Mouse (Mus musculus) embryonic facial prominence, embryonic 13.5 days (tissue): ENCODE measurements around the gene Bicc1. TPM values are rescaled to one million over a fixed set of nuclear protein-coding genes. Genes with fewer than 3 reads are reported as not detected.

Experiments used
- ATAC-seq: fragments of 200-750 bp; cut with Nextera tagmentation; 2 replicates; pipeline ENCODE4 v1.8.0; 2017; ENCODE audit warnings: low read depth; ENCODE audit not compliant: insufficient number of reproducible peaks, insufficient read depth, low FRiP score, low TSS enrichment
- H3K27ac ChIP-seq: fragments of 300-500 bp; sonication (generic); 2 replicates; pipeline ENCODE4 v1.5.1; 2015; ENCODE audit warnings: moderate library complexity, mild to moderate bottlenecking, inconsistent platforms
- H3K27me3 ChIP-seq: fragments of 300-500 bp; sonication (generic); 2 replicates; pipeline ENCODE4 v1.6.1; 2015; ENCODE audit warnings: mild to moderate bottlenecking, inconsistent platforms
- H3K36me3 ChIP-seq: fragments of 300-500 bp; sonication (generic); 2 replicates; pipeline ENCODE4 v1.6.1; 2015; ENCODE audit warnings: mild to moderate bottlenecking, inconsistent platforms
- H3K4me1 ChIP-seq: fragments of 300-500 bp; sonication (generic); 2 replicates; pipeline ENCODE4 v1.6.1; 2015; ENCODE audit warnings: inconsistent platforms
- H3K4me2 ChIP-seq: fragments of 300-500 bp; sonication (generic); 2 replicates; pipeline ENCODE4 v1.6.1; 2015; ENCODE audit warnings: moderate library complexity, mild to moderate bottlenecking, inconsistent platforms
- H3K4me3 ChIP-seq: fragments of 300-500 bp; sonication (generic); 2 replicates; pipeline ENCODE4 v1.5.1; 2015; ENCODE audit warnings: mild to moderate bottlenecking, inconsistent platforms
- H3K9ac ChIP-seq: fragments of 300-500 bp; sonication (generic); 2 replicates; pipeline ENCODE4 v1.6.1; 2015; ENCODE audit warnings: mild to moderate bottlenecking, inconsistent platforms
- H3K9me3 ChIP-seq: fragments of 300-500 bp; sonication (generic); 2 replicates; pipeline ENCODE4 v1.6.1; 2016; ENCODE audit warnings: inconsistent platforms
- WGBS: fragments of 180-500 bp; shearing (Covaris S2); methylation state at CpG from one replicate; pipeline ENCODE4 v1.1.7; 2015; ENCODE audit warnings: mixed read lengths; 5-methylcytosine and 5-hydroxymethylcytosine counted together
- polyA plus RNA-seq: library from polyadenylated mRNA; unstranded; fragments of >200 nt; fragmentation: Nextera tagmentation; extraction: Ambion mirVana; gene quantifications from 2 replicates; pipeline ENCODE4 v1.2.1, GENCODE M21; 2015

Gene Bicc1
- polyA plus RNA-seq, 1 experiment from 2014 or later = 25.9 TPM

- 55% methylated on average over 4 of the region's 4 CpGs for WGBS
- Histone ChIP-seq H3K36me3 (no peaks in the 10 kb centered on the region), H3K9me3 (no peaks in the 10 kb centered on the region), H3K4me3 (no peak overlapping the region), H3K4me2 (no peak overlapping the region), H3K4me1 (peaks cover 34% of the 10 kb centered on the region), H3K9ac (no peak overlapping the region), H3K27ac (peak overlapping the region; percentile 22; the same call in 1 of the 2 replicates), H3K27me3 (no peaks in the 10 kb centered on the region)
- ATAC-seq = no peak
These were observed 72.7 kb downstream of the Bicc1 start for GRCm38 (mm10) chr10:71086571-71087358.

DNA sequence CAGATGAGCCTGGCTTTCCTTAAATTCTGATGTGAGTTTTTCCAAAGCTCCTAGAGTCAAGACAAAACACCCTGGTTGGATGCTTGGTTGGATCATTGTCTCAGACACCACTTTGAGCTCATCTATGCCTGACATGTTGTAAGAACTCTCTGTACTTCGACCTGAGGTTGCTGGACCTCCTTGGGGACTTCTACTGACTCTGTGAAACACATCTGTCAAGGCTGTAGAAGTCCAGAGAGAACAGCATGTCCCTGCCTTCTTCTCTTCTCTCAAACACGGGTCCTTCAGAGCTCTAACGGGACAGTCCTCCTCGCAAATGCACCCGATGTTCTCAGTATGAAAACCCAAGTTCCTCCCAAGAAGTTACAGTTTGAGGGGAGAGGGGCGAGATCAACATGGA is 76.5 kb downstream of the Bicc1 start:
- H3K27ac ChIP-seq = peak overlapping the region; percentile 48
- 79% methylated on average over 6 of the region's 6 CpGs for WGBS
- no peaks in the 10 kb centered on the region for H3K9me3 ChIP-seq
- H3K9ac ChIP-seq = no peak overlapping the region
- peaks cover 34% of the 10 kb centered on the region for H3K4me1 ChIP-seq
- H3K36me3 ChIP-seq = no peaks in the 10 kb centered on the region
- no peak for ATAC-seq
- H3K4me3 ChIP-seq = no peak overlapping the region
- no peaks in the 10 kb centered on the region for H3K27me3 ChIP-seq
- no peak overlapping the region for H3K4me2 ChIP-seq

GRCm38 (mm10) chr10:71078856-71079255 is 80.6 kb downstream of the Bicc1 start:
- ATAC-seq = no peak

GRCm38 (mm10) chr10:71065009-71065408 is 94.5 kb downstream of the Bicc1 start:
- Histone ChIP-seq H3K4me2 (no peak overlapping the region), H3K4me3 (no peak overlapping the region), H3K27me3 (no peaks in the 10 kb centered on the region), H3K9me3 (no peaks in the 10 kb centered on the region), H3K36me3 (no peaks in the 10 kb centered on the region), H3K9ac (no peak overlapping the region), H3K27ac (no peak overlapping the region), H3K4me1 (peaks cover 27% of the 10 kb centered on the region)
- no peak for ATAC-seq
- 75% methylated on average over 4 of the region's 4 CpGs for WGBS

More at GRCm38 (mm10) chr10:71078856-71079255, 80.6 kb downstream of the Bicc1 start:
- H3K27ac ChIP-seq = no peak overlapping the region
- H3K4me3 ChIP-seq = no peak overlapping the region
- H3K9ac ChIP-seq = no peak overlapping the region
- 91% methylated on average over 5 of the region's 5 CpGs for WGBS
- H3K4me1 ChIP-seq = peaks cover 7% of the 10 kb centered on the region
- H3K9me3 ChIP-seq = no peaks in the 10 kb centered on the region
- no peaks in the 10 kb centered on the region for H3K27me3 ChIP-seq
- no peaks in the 10 kb centered on the region for H3K36me3 ChIP-seq
- no peak overlapping the region for H3K4me2 ChIP-seq

DNA sequence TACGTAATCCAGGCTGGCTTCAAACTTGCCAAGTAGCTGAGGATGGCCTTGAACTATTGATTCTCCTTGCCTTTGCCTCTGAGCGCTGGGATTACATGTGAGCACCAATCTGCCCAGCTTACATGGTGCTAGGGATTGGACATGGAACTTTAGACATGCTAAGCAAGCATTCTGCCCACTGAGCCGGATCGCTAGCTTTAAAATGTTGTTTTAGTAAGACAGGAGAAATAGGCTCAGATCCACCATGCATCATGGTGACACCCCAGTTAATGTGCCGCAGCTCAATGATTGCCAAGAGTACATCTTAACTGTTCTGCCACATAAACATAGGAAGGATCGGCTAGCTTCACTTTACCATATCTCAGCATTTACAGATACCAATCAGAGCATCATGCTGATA is 94.9 kb downstream of the Bicc1 start:
- Histone ChIP-seq H3K9ac (no peak overlapping the region), H3K4me1 (peaks cover 29% of the 10 kb centered on the region), H3K4me3 (no peak overlapping the region), H3K4me2 (no peak overlapping the region), H3K27me3 (no peaks in the 10 kb centered on the region), H3K27ac (no peak overlapping the region), H3K9me3 (no peaks in the 10 kb centered on the region), H3K36me3 (no peaks in the 10 kb centered on the region)
- ATAC-seq = no peak
- WGBS = 94% methylated on average over 6 of the region's 6 CpGs

- peaks cover 45% of the 10 kb centered on the region for H3K4me1 ChIP-seq
- ATAC-seq = no peak
- no peak overlapping the region for H3K9ac ChIP-seq
- H3K4me3 ChIP-seq = no peak overlapping the region
- no peak overlapping the region for H3K4me2 ChIP-seq
- WGBS = 52% methylated on average over 6 of the region's 6 CpGs
- no peak overlapping the region for H3K27ac ChIP-seq
- H3K9me3 ChIP-seq = no peaks in the 10 kb centered on the region
- H3K36me3 ChIP-seq = no peaks in the 10 kb centered on the region
- H3K27me3 ChIP-seq = no peaks in the 10 kb centered on the region
These were observed 97.3 kb downstream of the Bicc1 start for GRCm38 (mm10) chr10:71062151-71062550.

GRCm38 (mm10) chr10:71060269-71060668 is 99.2 kb downstream of the Bicc1 start:
- Histone ChIP-seq H3K27ac (peak overlapping the region; percentile 28; the same call in 1 of the 2 replicates), H3K36me3 (no peaks in the 10 kb centered on the region), H3K9ac (no peak overlapping the region), H3K4me2 (no peak overlapping the region), H3K9me3 (no peaks in the 10 kb centered on the region), H3K27me3 (no peaks in the 10 kb centered on the region), H3K4me1 (peaks cover 50% of the 10 kb centered on the region), H3K4me3 (no peak overlapping the region)
- ATAC-seq = 0 out of 2 replicates have a peak, but pooled peaks have one; percentile 53
- WGBS = 19% methylated on average over 2 of the region's 2 CpGs

GRCm38 (mm10) chr10:71058616-71059247 is 100.8 kb downstream of the Bicc1 start:
- Histone ChIP-seq H3K4me2 (no peak overlapping the region), H3K4me1 (peaks cover 50% of the 10 kb centered on the region), H3K27ac (peak overlapping the region; percentile 13; the same call in 1 of the 2 replicates), H3K27me3 (no peaks in the 10 kb centered on the region), H3K4me3 (no peak overlapping the region), H3K9me3 (no peaks in the 10 kb centered on the region), H3K36me3 (no peaks in the 10 kb centered on the region), H3K9ac (no peak overlapping the region)
- no peak for ATAC-seq
- WGBS = 46% methylated on average over 14 of the region's 14 CpGs

GRCm38 (mm10) chr10:71058070-71058469 is 101.4 kb downstream of the Bicc1 start:
- Histone ChIP-seq H3K27ac (no peak overlapping the region), H3K9ac (no peak overlapping the region), H3K4me2 (no peak overlapping the region), H3K27me3 (no peaks in the 10 kb centered on the region), H3K9me3 (no peaks in the 10 kb centered on the region), H3K4me1 (peaks cover 50% of the 10 kb centered on the region), H3K4me3 (no peak overlapping the region), H3K36me3 (no peaks in the 10 kb centered on the region)
- WGBS = 88% methylated on average over 5 of the region's 5 CpGs
- no peak for ATAC-seq

DNA sequence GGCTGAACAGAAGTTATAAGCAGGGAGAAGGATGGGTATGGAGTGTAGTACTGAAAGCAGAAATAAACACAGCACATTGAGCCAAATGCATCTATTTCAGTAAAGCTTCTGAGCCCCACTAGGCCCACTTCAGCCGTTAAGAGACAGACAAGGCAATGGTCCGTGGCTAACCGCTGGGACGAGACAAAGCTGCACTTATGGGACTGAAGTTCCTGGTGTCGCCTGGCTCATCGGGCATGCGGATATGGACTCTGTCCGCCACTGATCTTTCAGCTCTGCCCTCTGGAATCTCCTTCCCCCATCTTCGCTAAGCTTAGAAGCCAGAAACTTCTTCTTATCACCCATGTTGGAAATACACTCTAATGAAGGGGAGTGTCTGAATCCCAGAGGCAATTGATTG is 106.8 kb downstream of the Bicc1 start:
- no peak overlapping the region for H3K27ac ChIP-seq
- ATAC-seq = no peak

GRCm38 (mm10) chr10:71052208-71052607 is 107.3 kb downstream of the Bicc1 start:
- H3K4me1 ChIP-seq = peaks cover 16% of the 10 kb centered on the region
- no peak overlapping the region for H3K4me2 ChIP-seq
- ATAC-seq = no peak
- 83% methylated on average over 7 of the region's 7 CpGs for WGBS
- no peaks in the 10 kb centered on the region for H3K9me3 ChIP-seq
- H3K27ac ChIP-seq = no peak overlapping the region
- H3K4me3 ChIP-seq = no peak overlapping the region
- no peak overlapping the region for H3K9ac ChIP-seq
- no peaks in the 10 kb centered on the region for H3K27me3 ChIP-seq
- H3K36me3 ChIP-seq = no peaks in the 10 kb centered on the region

More for the DNA sequence above, 106.8 kb downstream of the Bicc1 start:
- no peak overlapping the region for H3K4me2 ChIP-seq
- H3K9me3 ChIP-seq = no peaks in the 10 kb centered on the region
- H3K36me3 ChIP-seq = no peaks in the 10 kb centered on the region
- peaks cover 19% of the 10 kb centered on the region for H3K4me1 ChIP-seq
- no peaks in the 10 kb centered on the region for H3K27me3 ChIP-seq
- H3K9ac ChIP-seq = no peak overlapping the region
- H3K4me3 ChIP-seq = no peak overlapping the region
- 87% methylated on average over 9 of the region's 9 CpGs for WGBS
